Mouse (Mus musculus) midbrain, embryonic 13.5 days (tissue): ENCODE measurements around the gene Snai3. TPM values are rescaled to one million over a fixed set of nuclear protein-coding genes. Genes with fewer than 3 reads are reported as not detected.
A peak's percentile ranks its signal among the peaks of the same experiment; 100 is the strongest.

Experiments
- ATAC-seq: fragments of 200-750 bp; cut with Nextera tagmentation; 2 replicates; pipeline ENCODE4 v1.8.0; 2017; ENCODE audit warnings: mild to moderate bottlenecking, moderate TSS enrichment, moderate library complexity
- H3K27ac ChIP-seq: fragments of 300-500 bp; sonication (generic); 2 replicates; pipeline ENCODE4 v1.5.1; 2015; ENCODE audit warnings: inconsistent platforms, mild to moderate bottlenecking, moderate library complexity
- H3K27me3 ChIP-seq: fragments of 300-500 bp; sonication (generic); 2 replicates; pipeline ENCODE4 v1.6.1; 2015; ENCODE audit warnings: mild to moderate bottlenecking, inconsistent platforms
- H3K36me3 ChIP-seq: fragments of 300-500 bp; sonication (generic); 2 replicates; pipeline ENCODE4 v1.6.1; 2015; ENCODE audit warnings: mild to moderate bottlenecking, inconsistent platforms
- H3K4me1 ChIP-seq: fragments of 300-500 bp; sonication (generic); replicated peaks from 2 replicates; pipeline ENCODE4 v1.6.1; 2015; ENCODE audit warnings: inconsistent platforms
- H3K4me2 ChIP-seq: fragments of 300-500 bp; sonication (generic); replicated peaks from 2 replicates; pipeline ENCODE4 v1.6.1; 2015; ENCODE audit warnings: moderate library complexity, mild to moderate bottlenecking, inconsistent platforms
- H3K4me3 ChIP-seq: fragments of 300-500 bp; sonication (generic); replicated peaks from 2 replicates; pipeline ENCODE4 v1.5.1; 2015; ENCODE audit warnings: mild to moderate bottlenecking, inconsistent platforms
- H3K9ac ChIP-seq: fragments of 300-500 bp; sonication (generic); replicated peaks from 2 replicates; pipeline ENCODE4 v1.6.1; 2015; ENCODE audit warnings: mild to moderate bottlenecking, inconsistent platforms
- H3K9me3 ChIP-seq: fragments of 300-500 bp; sonication (generic); 2 replicates; pipeline ENCODE4 v1.6.1; 2016; ENCODE audit warnings: mild to moderate bottlenecking, inconsistent platforms
- WGBS: fragments of 180-500 bp; shearing (Covaris S2); methylation state at CpG from one replicate; pipeline ENCODE4 v1.1.7; 2015; 5-methylcytosine and 5-hydroxymethylcytosine counted together
- polyA plus RNA-seq: library from polyadenylated mRNA; unstranded; fragments of >200 nt; fragmentation: Nextera tagmentation; extraction: Ambion mirVana; gene quantifications from 2 replicates; pipeline ENCODE4 v1.2.1, GENCODE M21; 2015

The Snai3 gene
- polyA plus RNA-seq, 1 experiment from 2014 or later, result not detected

DNA sequence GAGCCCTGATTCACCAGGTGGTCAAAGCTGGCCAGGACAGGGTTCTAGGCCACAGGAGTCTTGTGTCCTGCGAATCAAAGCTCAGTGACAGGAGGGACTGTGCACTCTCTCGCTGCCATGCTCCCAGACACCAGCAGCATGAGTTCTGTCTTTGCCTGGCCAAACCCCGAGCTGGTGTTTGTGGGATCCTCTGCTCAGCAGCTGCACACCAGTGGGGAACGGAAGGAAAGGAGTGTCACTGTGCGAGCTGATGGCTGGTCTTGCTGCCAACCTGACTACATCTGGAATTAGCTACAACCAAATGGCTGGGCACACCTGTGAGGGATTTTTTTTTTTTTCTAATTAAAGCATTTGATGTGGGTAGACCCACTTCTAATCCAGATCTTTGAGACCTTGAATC lies 10.2 kb upstream of the Snai3 start:
- WGBS, result 87% methylated on average over 5 of the region's 5 CpGs

GRCm38 (mm10) chr8:122469965-122470364 lies 9.4 kb upstream of the Snai3 start:
- peaks cover 13% of the 10 kb centered on the region for H3K4me1 ChIP-seq
- H3K9ac ChIP-seq, result no peak overlapping the region
- WGBS, result 89% methylated on average over 10 of the region's 10 CpGs
- no peak overlapping the region for H3K27ac ChIP-seq
- H3K27me3 ChIP-seq, result no peaks in the 10 kb centered on the region
- no peak for ATAC-seq
- peaks cover 81% of the 10 kb centered on the region for H3K36me3 ChIP-seq
- H3K4me3 ChIP-seq, result no peak overlapping the region
- H3K4me2 ChIP-seq, result no peak overlapping the region
- no peaks in the 10 kb centered on the region for H3K9me3 ChIP-seq

More for the DNA sequence above, 10.2 kb upstream of the Snai3 start:
- Histone ChIP-seq H3K4me2 (no peak overlapping the region), H3K4me3 (no peak overlapping the region), H3K9me3 (no peaks in the 10 kb centered on the region), H3K36me3 (peaks cover 74% of the 10 kb centered on the region), H3K9ac (no peak overlapping the region), H3K27ac (no peak overlapping the region), H3K27me3 (no peaks in the 10 kb centered on the region), H3K4me1 (peaks cover 17% of the 10 kb centered on the region)
- no peak for ATAC-seq

GRCm38 (mm10) chr8:122469407-122469806 lies 8.9 kb upstream of the Snai3 start:
- 85% methylated on average over 6 of the region's 6 CpGs for WGBS
- no peak overlapping the region for H3K4me2 ChIP-seq
- ATAC-seq, result no peak
- no peak overlapping the region for H3K27ac ChIP-seq
- peaks cover 81% of the 10 kb centered on the region for H3K36me3 ChIP-seq
- H3K4me3 ChIP-seq, result no peak overlapping the region
- peaks cover 7% of the 10 kb centered on the region for H3K4me1 ChIP-seq
- no peaks in the 10 kb centered on the region for H3K27me3 ChIP-seq
- H3K9me3 ChIP-seq, result no peaks in the 10 kb centered on the region
- H3K9ac ChIP-seq, result no peak overlapping the region

GRCm38 (mm10) chr8:122467816-122468215 lies 7.3 kb upstream of the Snai3 start:
- Histone ChIP-seq H3K4me2 (no peak overlapping the region), H3K9ac (no peak overlapping the region), H3K9me3 (no peaks in the 10 kb centered on the region), H3K4me1 (no peaks in the 10 kb centered on the region), H3K27ac (no peak overlapping the region), H3K27me3 (peaks cover 7% of the 10 kb centered on the region; the same call in 1 of the 2 replicates), H3K4me3 (no peak overlapping the region), H3K36me3 (peaks cover 67% of the 10 kb centered on the region)
- WGBS, result 92% methylated on average over 13 of the region's 13 CpGs
- ATAC-seq, result no peak

DNA sequence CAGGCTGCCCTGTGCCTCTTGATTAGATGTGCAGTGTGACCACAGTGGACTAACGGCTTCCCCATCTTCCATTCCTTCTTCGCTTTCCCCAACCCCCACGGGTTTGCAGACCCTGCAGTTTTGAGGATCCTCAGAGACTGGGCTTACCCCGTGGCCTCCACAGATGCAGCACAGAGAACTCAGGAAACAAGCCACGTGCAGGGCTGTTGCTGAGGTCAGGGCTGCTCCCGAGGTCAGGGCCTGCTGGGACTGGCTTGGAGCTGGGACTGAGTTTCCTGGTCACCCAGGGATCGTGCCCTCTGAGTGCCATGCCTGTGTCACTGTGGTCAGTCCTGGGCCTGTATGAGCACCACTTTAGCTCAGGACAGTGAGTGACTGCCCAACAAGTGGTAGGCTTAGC lies 4.5 kb upstream of the Snai3 start:
- H3K4me2 ChIP-seq, result no peak overlapping the region
- peaks cover 49% of the 10 kb centered on the region for H3K36me3 ChIP-seq
- ATAC-seq, result no peak
- no peak overlapping the region for H3K9ac ChIP-seq
- no peak overlapping the region for H3K4me3 ChIP-seq
- H3K4me1 ChIP-seq, result peaks cover 11% of the 10 kb centered on the region
- H3K27me3 ChIP-seq, result peaks cover 35% of the 10 kb centered on the region
- WGBS, result 78% methylated on average over 7 of the region's 7 CpGs
- H3K27ac ChIP-seq, result no peak overlapping the region
- H3K9me3 ChIP-seq, result no peaks in the 10 kb centered on the region

DNA sequence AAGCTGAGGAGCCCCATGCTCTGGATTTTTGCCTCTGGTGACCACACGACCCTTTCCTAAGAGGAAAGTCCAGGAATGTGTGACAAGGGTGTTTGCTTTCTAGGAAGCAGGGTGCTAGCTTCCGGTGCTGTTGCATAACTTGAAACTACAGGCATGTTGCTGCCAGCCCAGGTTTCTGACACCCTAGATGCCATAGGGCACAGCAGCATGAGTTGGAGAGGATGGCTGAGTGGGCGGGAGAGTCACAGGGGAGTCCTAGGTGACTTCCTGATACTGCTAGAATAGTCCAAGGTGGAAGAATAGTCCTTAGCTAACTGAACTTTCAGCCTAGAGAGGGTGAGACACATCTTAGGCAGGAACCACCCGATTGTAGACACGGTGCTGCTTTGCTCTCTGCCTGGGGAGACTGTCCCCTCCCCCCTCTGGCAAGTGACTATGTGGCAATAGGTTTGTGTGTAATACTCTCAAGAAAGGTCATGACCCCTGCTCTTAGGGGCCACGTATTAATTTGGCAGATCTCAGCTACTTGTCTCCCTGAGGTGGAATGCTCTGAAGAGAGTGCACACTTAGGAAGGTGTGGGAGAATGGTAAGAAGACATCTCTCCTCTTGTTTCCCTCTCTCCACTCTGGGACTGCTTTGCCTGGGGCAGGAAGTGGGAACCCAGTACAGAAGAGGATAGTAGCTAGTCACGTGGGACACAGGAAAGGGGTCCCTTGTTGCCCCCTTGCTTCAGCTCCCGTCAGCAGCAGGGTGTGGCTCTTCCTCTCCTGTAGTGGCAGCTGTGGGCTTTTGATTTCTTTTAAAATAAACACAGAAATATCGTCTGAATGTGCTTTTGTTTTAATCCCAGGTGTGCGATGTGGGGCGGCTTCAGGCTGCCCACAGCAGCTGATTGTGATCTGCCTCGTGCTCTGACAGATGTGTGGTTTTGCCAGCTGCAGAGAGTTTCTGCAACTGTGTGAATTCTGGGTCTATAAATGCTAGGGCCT lies 3.4 kb upstream of the Snai3 start:
- no peak overlapping the region for H3K4me2 ChIP-seq
- H3K4me3 ChIP-seq, result no peak overlapping the region
- H3K36me3 ChIP-seq, result peaks cover 39% of the 10 kb centered on the region
- peaks cover 46% of the 10 kb centered on the region for H3K27me3 ChIP-seq
- no peaks in the 10 kb centered on the region for H3K9me3 ChIP-seq
- no peak overlapping the region for H3K27ac ChIP-seq
- peaks cover 13% of the 10 kb centered on the region for H3K4me1 ChIP-seq
- no peak for ATAC-seq
- no peak overlapping the region for H3K9ac ChIP-seq
- 68% methylated on average over 12 of the region's 12 CpGs for WGBS

DNA sequence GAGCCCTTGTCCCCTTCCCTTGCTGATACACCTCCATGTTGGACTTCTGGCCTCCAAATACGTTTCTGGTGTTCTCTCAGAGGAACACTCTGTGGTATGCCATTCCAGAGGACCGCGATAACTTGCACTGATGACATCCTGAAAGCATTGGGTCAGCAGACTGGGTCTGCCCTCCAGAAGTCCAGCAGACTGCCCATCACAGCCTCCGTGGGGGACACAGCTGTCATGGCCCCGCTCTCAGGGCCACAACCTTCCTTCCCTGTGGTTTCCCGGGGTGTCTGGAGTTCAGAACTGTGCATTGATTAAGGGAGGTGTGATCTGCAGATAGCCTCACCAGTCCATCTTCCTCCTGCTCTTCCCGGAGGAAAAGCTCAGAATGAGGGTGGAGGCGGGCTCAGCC lies 2.0 kb upstream of the Snai3 start:
- H3K4me2 ChIP-seq, result no peak overlapping the region
- H3K27ac ChIP-seq, result no peak overlapping the region
- H3K4me3 ChIP-seq, result no peak overlapping the region
- no peak for ATAC-seq
- 68% methylated on average over 8 of the region's 8 CpGs for WGBS
- H3K4me1 ChIP-seq, result peaks cover 13% of the 10 kb centered on the region
- peaks cover 59% of the 10 kb centered on the region for H3K27me3 ChIP-seq
- no peaks in the 10 kb centered on the region for H3K9me3 ChIP-seq
- H3K9ac ChIP-seq, result no peak overlapping the region; the same call in 1 of the 2 replicates
- peaks cover 25% of the 10 kb centered on the region for H3K36me3 ChIP-seq

GRCm38 (mm10) chr8:122461473-122462148 lies 1.1 kb upstream of the Snai3 start:
- Histone ChIP-seq H3K27ac (no peak overlapping the region), H3K4me3 (no peak overlapping the region), H3K4me1 (peaks cover 13% of the 10 kb centered on the region), H3K9ac (no peak overlapping the region), H3K9me3 (no peaks in the 10 kb centered on the region), H3K4me2 (no peak overlapping the region), H3K36me3 (peaks cover 16% of the 10 kb centered on the region), H3K27me3 (peaks cover 65% of the 10 kb centered on the region)
- no peak for ATAC-seq
- WGBS, result 56% methylated on average over 11 of the region's 11 CpGs

DNA sequence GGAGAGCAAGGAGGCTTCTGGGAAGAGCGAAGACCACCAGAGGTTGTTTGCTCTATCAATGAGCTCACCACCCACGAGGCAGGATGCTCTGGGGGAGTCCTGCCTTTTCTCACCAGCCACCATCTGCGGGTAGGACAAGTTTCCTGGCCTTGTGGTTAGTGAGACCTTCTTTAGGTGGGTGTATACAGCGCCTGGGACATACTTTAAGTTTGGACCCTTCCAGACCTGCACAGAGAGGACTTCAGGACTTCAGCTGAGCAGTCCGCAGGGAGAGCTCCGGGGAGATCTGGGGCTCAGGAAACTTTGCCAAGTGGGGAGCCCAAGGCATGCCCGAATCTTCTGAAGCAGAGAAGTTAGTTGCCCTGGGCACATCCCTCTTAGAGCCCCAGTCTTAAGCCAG lies 543 bp downstream of the Snai3 start:
- no peak overlapping the region; the same call in 1 of the 2 replicates for H3K9ac ChIP-seq
- peak overlapping the region; percentile 35; the same call in 1 of the 2 replicates for H3K4me3 ChIP-seq
- ATAC-seq, result no peak
- 26% methylated on average over 7 of the region's 7 CpGs for WGBS
- H3K27me3 ChIP-seq, result peaks cover 74% of the 10 kb centered on the region
- H3K27ac ChIP-seq, result no peak overlapping the region
- peak overlapping the region; percentile 65 for H3K4me2 ChIP-seq
- no peaks in the 10 kb centered on the region for H3K36me3 ChIP-seq
- peaks cover 13% of the 10 kb centered on the region for H3K4me1 ChIP-seq
- H3K9me3 ChIP-seq, result no peaks in the 10 kb centered on the region

DNA sequence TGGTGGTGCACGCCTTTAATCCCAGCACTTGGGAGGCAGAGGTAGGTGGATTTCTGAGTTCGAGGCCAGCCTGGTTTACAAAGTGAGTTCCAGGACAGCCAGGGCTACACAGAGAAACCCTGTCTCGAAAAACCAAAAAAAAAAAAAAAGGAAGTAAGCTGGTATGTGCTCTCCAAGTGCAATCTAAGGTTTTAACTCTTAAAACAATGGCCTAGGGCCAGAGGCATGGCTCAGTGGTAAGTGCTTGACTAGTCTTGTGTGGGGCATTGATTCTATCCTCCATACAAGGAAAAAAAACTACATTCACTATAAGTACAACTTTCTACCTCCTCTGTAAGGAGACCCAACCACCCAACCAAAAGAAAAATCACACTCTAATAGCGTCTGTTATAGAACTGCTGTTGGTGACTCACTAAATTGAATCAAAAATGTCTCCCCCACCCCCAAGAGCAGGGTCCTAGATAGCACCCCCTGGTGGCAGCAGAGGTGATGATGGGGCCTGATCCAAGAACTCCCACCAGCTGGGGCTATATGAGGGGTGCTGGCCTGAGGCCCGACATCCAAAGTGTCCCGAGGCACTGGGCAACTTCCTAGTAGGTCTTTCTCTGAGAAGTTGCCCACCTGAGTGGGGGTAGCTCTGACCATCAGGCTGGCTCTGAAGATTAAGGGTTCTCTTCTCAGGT lies 1.2 kb downstream of the Snai3 start:
- Histone ChIP-seq H3K4me3 (no peak overlapping the region), H3K9ac (no peak overlapping the region), H3K9me3 (no peaks in the 10 kb centered on the region), H3K4me1 (peaks cover 13% of the 10 kb centered on the region), H3K36me3 (no peaks in the 10 kb centered on the region), H3K27me3 (peaks cover 74% of the 10 kb centered on the region), H3K4me2 (no peak overlapping the region), H3K27ac (no peak overlapping the region)
- no peak for ATAC-seq
- WGBS, result 54% methylated on average over 6 of the region's 6 CpGs

GRCm38 (mm10) chr8:122457171-122457570 lies 3.4 kb downstream of the Snai3 start:
- Histone ChIP-seq H3K9me3 (no peaks in the 10 kb centered on the region), H3K4me3 (no peak overlapping the region), H3K4me1 (peaks cover 13% of the 10 kb centered on the region), H3K27me3 (peaks cover 63% of the 10 kb centered on the region), H3K4me2 (no peak overlapping the region), H3K9ac (no peak overlapping the region), H3K36me3 (no peaks in the 10 kb centered on the region), H3K27ac (no peak overlapping the region)
- no peak for ATAC-seq
- 76% methylated on average over 11 of the region's 11 CpGs for WGBS

- H3K36me3 ChIP-seq, result no peaks in the 10 kb centered on the region
- H3K4me3 ChIP-seq, result no peak overlapping the region
- H3K27me3 ChIP-seq, result peaks cover 36% of the 10 kb centered on the region
- H3K9me3 ChIP-seq, result no peaks in the 10 kb centered on the region
- H3K9ac ChIP-seq, result no peak overlapping the region
- H3K4me1 ChIP-seq, result no peaks in the 10 kb centered on the region
- no peak for ATAC-seq
- no peak overlapping the region for H3K4me2 ChIP-seq
- no peak overlapping the region for H3K27ac ChIP-seq
- 89% methylated on average over 6 of the region's 6 CpGs for WGBS
Observed at GRCm38 (mm10) chr8:122454409-122454808, 6.1 kb downstream of the Snai3 start.
